Mouse (Mus musculus): Measurements from ENCODE around the gene Tuba1c. TPM values are rescaled to one million over a fixed set of nuclear protein-coding genes. Genes with fewer than 3 reads are reported as not detected.

The Tuba1c gene
- polyA plus RNA-seq, 1 experiment from 2014 or later: 45.7 TPM

GRCm38 (mm10) chr15:98989701-98990430 is 39.8 kb upstream of the Tuba1c start:
- ATAC-seq (replicated peaks): no peak
- Histone ChIP-seq H3K36me3 (no peaks in the 10 kb centered on the region), H3K4me2 (replicated peaks) (peak overlapping the region; percentile 89), H3K27ac (replicated peaks) (peak overlapping the region; percentile 98), H3K27me3 (no peaks in the 10 kb centered on the region), H3K9ac (replicated peaks) (peak overlapping the region; percentile 82), H3K4me3 (peak overlapping the region; percentile 47; the same call in 1 of the 2 replicates), H3K9me3 (no peaks in the 10 kb centered on the region), H3K4me1 (peaks cover 80% of the 10 kb centered on the region)
- WGBS: 25% methylated on average over 10 of the region's 12 CpGs

GRCm38 (mm10) chr15:98990669-98991539 is 38.8 kb upstream of the Tuba1c start:
- Histone ChIP-seq H3K9me3 (no peaks in the 10 kb centered on the region), H3K27ac (replicated peaks) (peak overlapping the region; percentile 98), H3K9ac (replicated peaks) (peak overlapping the region; percentile 82), H3K4me3 (peak overlapping the region; percentile 47), H3K36me3 (no peaks in the 10 kb centered on the region), H3K27me3 (no peaks in the 10 kb centered on the region), H3K4me2 (replicated peaks) (peak overlapping the region; percentile 89), H3K4me1 (peaks cover 73% of the 10 kb centered on the region)
- no peak for ATAC-seq (replicated peaks)
- WGBS: 4% methylated on average over 15 of the region's 15 CpGs

GRCm38 (mm10) chr15:98991540-98992050 is 38.1 kb upstream of the Tuba1c start:
- 4% methylated on average over 9 of the region's 9 CpGs for WGBS
- Histone ChIP-seq H3K36me3 (no peaks in the 10 kb centered on the region), H3K4me3 (peak overlapping the region; percentile 47), H3K9me3 (no peaks in the 10 kb centered on the region), H3K4me2 (replicated peaks) (peak overlapping the region; percentile 89), H3K27me3 (no peaks in the 10 kb centered on the region), H3K9ac (replicated peaks) (peak overlapping the region; percentile 82), H3K27ac (replicated peaks) (peak overlapping the region; percentile 98), H3K4me1 (peaks cover 68% of the 10 kb centered on the region)
- ATAC-seq (replicated peaks): no peak

GRCm38 (mm10) chr15:98992086-98992912 is 37.4 kb upstream of the Tuba1c start:
- WGBS: 15% methylated on average over 17 of the region's 17 CpGs
- H3K4me1 ChIP-seq: peaks cover 61% of the 10 kb centered on the region
- ATAC-seq (replicated peaks): peak; percentile 91

DNA sequence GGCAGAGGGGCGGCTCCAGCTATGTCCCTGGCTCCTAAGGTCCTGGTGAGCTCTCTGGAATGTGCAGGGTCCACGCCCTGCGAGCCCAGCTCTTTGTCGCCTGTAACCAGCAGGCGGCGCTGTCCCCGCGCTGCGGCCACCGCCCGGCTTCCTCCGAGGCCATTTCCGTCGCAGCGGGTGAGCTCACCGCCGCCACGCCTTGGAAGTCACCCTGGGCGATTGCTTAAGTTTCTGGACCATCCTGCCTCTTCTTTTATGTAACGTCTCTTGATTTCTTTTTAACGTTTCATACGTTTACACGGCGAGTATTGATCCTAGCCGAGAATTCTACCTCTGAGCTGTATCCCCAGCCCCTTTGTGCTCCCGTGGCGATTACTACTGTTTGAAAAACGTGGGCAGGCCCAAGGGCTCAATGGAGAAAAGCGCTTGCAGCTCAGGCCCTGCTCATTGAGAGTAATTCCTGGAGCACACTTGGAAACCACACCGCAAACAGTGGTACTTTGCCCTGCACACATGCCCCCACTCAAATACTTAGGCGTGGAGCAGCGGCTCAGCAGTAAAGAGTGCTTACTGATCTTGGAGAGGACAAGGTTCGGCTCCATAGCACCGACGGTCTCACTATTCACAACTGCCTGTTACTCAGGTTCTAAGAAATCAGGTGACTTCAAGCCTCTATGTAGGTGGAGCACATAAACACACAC is 36.4 kb upstream of the Tuba1c start:
- ATAC-seq (replicated peaks): peak; percentile 88
- H3K9ac ChIP-seq (replicated peaks): peak overlapping the region; percentile 82
- 2% methylated on average over 35 of the region's 35 CpGs for WGBS
- H3K4me2 ChIP-seq (replicated peaks): peak overlapping the region; percentile 89
- H3K27ac ChIP-seq (replicated peaks): peak overlapping the region; percentile 98
- H3K4me1 ChIP-seq: peaks cover 51% of the 10 kb centered on the region
- no peaks in the 10 kb centered on the region for H3K36me3 ChIP-seq
- no peaks in the 10 kb centered on the region for H3K27me3 ChIP-seq
- H3K4me3 ChIP-seq: peak overlapping the region; percentile 47
- no peaks in the 10 kb centered on the region for H3K9me3 ChIP-seq

More at GRCm38 (mm10) chr15:98992086-98992912, 37.4 kb upstream of the Tuba1c start:
- Histone ChIP-seq H3K27ac (replicated peaks) (peak overlapping the region; percentile 98), H3K9ac (replicated peaks) (peak overlapping the region; percentile 82), H3K36me3 (no peaks in the 10 kb centered on the region), H3K9me3 (no peaks in the 10 kb centered on the region), H3K27me3 (no peaks in the 10 kb centered on the region), H3K4me3 (peak overlapping the region; percentile 47), H3K4me2 (replicated peaks) (peak overlapping the region; percentile 89)

GRCm38 (mm10) chr15:98993865-98994264 is 35.8 kb upstream of the Tuba1c start:
- peak overlapping the region; percentile 47 for H3K4me3 ChIP-seq
- peaks cover 45% of the 10 kb centered on the region for H3K4me1 ChIP-seq
- peak overlapping the region; percentile 82 for H3K9ac ChIP-seq (replicated peaks)
- no peak for ATAC-seq (replicated peaks)
- H3K9me3 ChIP-seq: no peaks in the 10 kb centered on the region
- H3K36me3 ChIP-seq: no peaks in the 10 kb centered on the region
- peak overlapping the region; percentile 89 for H3K4me2 ChIP-seq (replicated peaks)
- H3K27ac ChIP-seq (replicated peaks): peak overlapping the region; percentile 98
- no peaks in the 10 kb centered on the region for H3K27me3 ChIP-seq
- whole genome bisulfite sequencing: 0% methylated on average over 11 of the region's 11 CpGs

- H3K4me3 ChIP-seq: no peak overlapping the region
- H3K36me3 ChIP-seq: no peaks in the 10 kb centered on the region
- H3K9ac ChIP-seq (replicated peaks): no peak overlapping the region
- no peaks in the 10 kb centered on the region for H3K9me3 ChIP-seq
- H3K27ac ChIP-seq (replicated peaks): no peak overlapping the region
- no peak overlapping the region for H3K4me2 ChIP-seq (replicated peaks)
- H3K27me3 ChIP-seq: no peaks in the 10 kb centered on the region
- 81% methylated on average over 9 of the region's 9 CpGs for WGBS
- H3K4me1 ChIP-seq: peaks cover 33% of the 10 kb centered on the region
- ATAC-seq (replicated peaks): no peak
Measured at GRCm38 (mm10) chr15:98994957-98995520, 34.7 kb upstream of the Tuba1c start.

DNA sequence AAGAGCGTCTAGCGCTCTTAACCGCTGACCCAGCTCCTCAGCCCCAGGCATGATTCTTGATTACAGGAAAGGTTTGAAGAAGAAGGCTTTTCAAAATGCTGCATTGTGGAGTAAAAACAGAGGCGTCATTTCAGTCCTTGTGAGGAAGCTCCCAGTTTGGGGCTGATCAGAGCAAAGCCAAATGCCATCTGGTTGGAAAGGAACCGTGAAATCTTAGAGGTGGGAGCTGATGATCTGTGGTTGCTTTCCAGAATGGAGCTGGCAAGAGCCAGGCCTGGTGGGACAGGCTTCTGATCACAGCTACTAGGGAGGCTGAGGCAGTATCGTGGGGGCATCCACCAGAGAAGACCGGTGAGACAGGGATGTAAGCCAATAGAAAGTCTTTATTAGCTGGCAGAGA is 32.9 kb upstream of the Tuba1c start:
- Histone ChIP-seq H3K36me3 (no peaks in the 10 kb centered on the region), H3K27ac (replicated peaks) (peak overlapping the region; percentile 29; the same call in 1 of the 2 replicates), H3K4me3 (no peak overlapping the region), H3K9ac (replicated peaks) (no peak overlapping the region), H3K9me3 (no peaks in the 10 kb centered on the region), H3K27me3 (no peaks in the 10 kb centered on the region), H3K4me1 (peaks cover 28% of the 10 kb centered on the region), H3K4me2 (replicated peaks) (no peak overlapping the region)
- ATAC-seq (replicated peaks): no peak
- 76% methylated on average over 7 of the region's 7 CpGs for WGBS

GRCm38 (mm10) chr15:98997938-98998774 is 31.5 kb upstream of the Tuba1c start:
- WGBS: 51% methylated on average over 13 of the region's 13 CpGs
- peaks cover 23% of the 10 kb centered on the region for H3K4me1 ChIP-seq
- no peak for ATAC-seq (replicated peaks)
- H3K27me3 ChIP-seq: no peaks in the 10 kb centered on the region
- H3K4me2 ChIP-seq (replicated peaks): no peak overlapping the region
- no peaks in the 10 kb centered on the region for H3K9me3 ChIP-seq
- H3K4me3 ChIP-seq: no peak overlapping the region
- no peak overlapping the region for H3K27ac ChIP-seq (replicated peaks)
- H3K9ac ChIP-seq (replicated peaks): no peak overlapping the region
- H3K36me3 ChIP-seq: no peaks in the 10 kb centered on the region

GRCm38 (mm10) chr15:98998775-98999157 is 30.9 kb upstream of the Tuba1c start:
- peaks cover 19% of the 10 kb centered on the region for H3K4me1 ChIP-seq
- 35% methylated on average over 6 of the region's 6 CpGs for WGBS
- no peak overlapping the region for H3K9ac ChIP-seq (replicated peaks)
- no peaks in the 10 kb centered on the region for H3K27me3 ChIP-seq
- H3K36me3 ChIP-seq: no peaks in the 10 kb centered on the region
- no peak overlapping the region for H3K4me3 ChIP-seq
- no peak for ATAC-seq (replicated peaks)
- H3K9me3 ChIP-seq: no peaks in the 10 kb centered on the region
- no peak overlapping the region for H3K27ac ChIP-seq (replicated peaks)
- H3K4me2 ChIP-seq (replicated peaks): no peak overlapping the region

Measured in forebrain, embryonic 15.5 days (tissue).